Comparison of ENCODE assay signal across 9 mouse cellular contexts in the genomic region with DNA sequence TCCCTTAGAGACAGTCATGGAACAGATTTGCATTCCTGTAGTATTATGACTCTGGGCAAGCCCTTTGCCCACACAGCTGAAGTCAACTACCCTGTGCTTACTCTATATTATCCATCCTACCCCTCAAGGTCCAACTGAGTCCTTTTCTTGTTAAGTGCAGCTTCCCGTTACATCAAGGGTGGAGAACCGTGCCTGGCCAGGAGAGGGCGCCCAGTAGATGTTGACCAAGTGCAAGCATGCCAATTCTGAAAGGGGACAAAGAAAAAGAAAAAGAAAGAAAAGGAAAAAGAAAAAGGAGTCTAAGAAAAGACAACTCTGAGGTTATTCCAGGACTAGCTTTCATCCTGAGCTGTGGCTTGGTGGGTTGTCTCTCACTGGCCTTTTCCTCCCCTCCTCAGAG.
DNase-seq lines count a peak whose midpoint lies in the region; ATAC-seq and TF ChIP-seq lines count a peak whose summit lies in the region.
"Had no signal": no experiment of that assay in that cellular context is flagged by ENCODE, and none has a peak within 500 bp of the region (broad histone marks: within the 10 kb centered on the region; RNA-seq: fewer than 3 reads in every experiment).

No protein-coding gene starts in this region.

- H3K4me1 ChIP-seq in heart, adult 2 months (ENCODE audit: control insufficient read depth, insufficient read depth, low read length), result peaks cover 15% of the 10 kb centered on the region

- H3K79me2 ChIP-seq in heart, adult 2 months (replicated peaks; ENCODE audit: control insufficient read depth, insufficient read depth, low read length), result peaks cover 2% of the 10 kb centered on the region; the same call in 1 of the 2 replicates

- no peaks in the 10 kb centered on the region for H3K27me3 ChIP-seq in heart, adult 2 months (ENCODE audit: control insufficient read depth, insufficient read depth, low read length)
- H3K27me3 ChIP-seq in splenic B cell, adult 2 months (ENCODE audit: control insufficient read depth, insufficient read depth, low read length, poor library complexity, severe bottlenecking), result no peaks in the 10 kb centered on the region
- H3K27me3 ChIP-seq: liver, embryonic 15.5 days had no signal

- peaks cover 2% of the 10 kb centered on the region; the same call in 1 of the 2 replicates for H3K36me3 ChIP-seq in heart, adult 2 months (ENCODE audit: control insufficient read depth, insufficient read depth, low read length)
- H3K36me3 ChIP-seq in splenic B cell, adult 2 months (ENCODE audit: control insufficient read depth, insufficient read depth, low read length, poor library complexity, severe bottlenecking), result no peaks in the 10 kb centered on the region; the same call in 1 of the 2 replicates
- H3K36me3 ChIP-seq: liver, embryonic 15.5 days had no signal

- no peak for TF ChIP-seq POLR2A in heart, adult 2 months (IDR thresholded peaks at IDR 0.05; ENCODE audit: insufficient read depth, low read depth, low read length)

- ATAC-seq in megakaryocyte progenitor cell, adult 5-6 weeks (replicated peaks; ENCODE audit: poor library complexity), result peak; percentile 49; the same call in 1 of the 2 replicates

- peak; percentile 59 to 82 for DNase-seq in heart, adult 2 months
- DNase-seq in heart, adult 11 months, result no peak
- DNase-seq in T-cell, adult 2 months (ENCODE audit: low spot score), result peak; percentile 45
- DNase-seq in cerebellum, postnatal 4 days (ENCODE audit: low spot score in 2 of 2), result peak; percentile 62 to 73
- DNase-seq in gastrocnemius, postnatal 4 days (ENCODE audit: low spot score in 2 of 2), result peak; percentile 46 to 76
- DNase-seq in layer of hippocampus, postnatal 25 days (ENCODE audit: extremely low spot score in 1 of 2, low spot score in 1 of 2), result peak; percentile 59 to 91
- DNase-seq in splenic B cell, adult 2 months (ENCODE audit: low read depth, low spot score), result peak; percentile 79

- intact Hi-C loops in heart, adult 2 months (cut with DNase I), result loop anchor here (2.0 to 5.0 kb wide), 3 partner anchors 40 to 144 kb away; no protein-coding TSS in a partner anchor

- no peak overlapping the region for H3K9ac ChIP-seq in heart, adult 2 months (ENCODE audit: low read depth, low read length)
- H3K9ac ChIP-seq: liver, embryonic 15.5 days had no signal

- H3K27ac ChIP-seq in heart, adult 2 months, result no peak overlapping the region
- H3K27ac ChIP-seq: liver, embryonic 15.5 days had no signal

- peak; percentile 83 for TF ChIP-seq CTCF in heart, adult 2 months (IDR thresholded peaks at IDR 0.05)

- TF ChIP-seq EP300 in heart, adult 2 months (IDR thresholded peaks at IDR 0.05; ENCODE audit: insufficient read depth, low read depth, low read length), result no peak

- WGBS in heart, adult 2 months, result 31% methylated on average over 3 of the region's 3 CpGs

- no peak overlapping the region for H3K4me3 ChIP-seq in heart, adult 2 months
- H3K4me3 ChIP-seq: liver, embryonic 15.5 days had no signal
